ENCODE assay signal across 9 mouse cellular contexts in the genomic region with DNA sequence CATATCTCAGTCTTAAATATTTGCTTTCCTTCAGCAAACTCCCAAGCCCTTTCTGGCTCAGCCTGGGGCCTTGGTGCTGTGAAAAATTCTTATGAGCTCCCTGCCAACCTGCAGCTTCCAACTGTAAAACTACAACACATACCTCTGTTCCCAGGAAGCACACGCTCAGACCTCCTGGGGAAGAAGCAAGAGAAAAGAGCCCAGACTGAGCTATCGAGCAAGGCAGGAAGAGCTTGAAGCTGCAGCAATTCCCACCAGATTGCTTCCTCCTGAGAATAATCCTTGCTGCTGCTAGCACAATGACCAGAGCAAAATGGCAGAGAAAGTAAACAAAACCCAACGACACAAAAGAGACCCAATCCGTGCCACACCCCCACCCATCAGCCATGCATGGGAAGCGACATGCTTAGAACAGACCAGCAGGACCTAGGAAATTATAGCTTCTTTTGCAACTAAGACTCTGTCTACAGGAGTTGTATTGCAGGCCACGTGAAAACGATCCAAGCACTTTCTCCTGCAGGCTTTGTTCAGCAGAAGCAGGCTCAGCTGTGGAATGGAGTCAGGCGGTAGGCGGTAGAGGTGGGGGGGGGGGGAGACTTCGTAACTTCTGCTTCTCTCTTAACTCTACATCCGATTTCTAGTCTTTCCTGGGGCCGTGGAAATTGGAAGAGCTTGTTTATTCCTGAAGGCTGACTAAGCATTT. TPM values are rescaled to one million over a fixed set of nuclear protein-coding genes. Genes with fewer than 3 reads are reported as not detected.
DNase-seq lines count a peak whose midpoint lies in the region; ATAC-seq and TF ChIP-seq lines count a peak whose summit lies in the region.
"Had no signal": no experiment of that assay in that cellular context is flagged by ENCODE, and none has a peak within 500 bp of the region (broad histone marks: within the 10 kb centered on the region; RNA-seq: fewer than 3 reads in every experiment).

A gene (minus strand): TSS at position 164 of the 703 bp plus-strand sequence.

- TF ChIP-seq CTCF in small intestine, adult 2 months (IDR thresholded peaks at IDR 0.05; ENCODE audit: extremely low read depth, insufficient read length, insufficient replicate concordance, low read depth, low read length) = no peak

- no peak for ATAC-seq in lung, embryonic 15.5 days (ENCODE audit: borderline replicate concordance, extremely low read depth, low FRiP score, low TSS enrichment)
- peak; percentile 83 to 94 for ATAC-seq in hematopoietic stem cell, adult 5-6 weeks (replicated peaks in 1 of 2; ENCODE audit: insufficient read depth in 1 of 2, low FRiP score in 2 of 2, low TSS enrichment in 1 of 2, low read depth in 1 of 2, poor library complexity in 2 of 2, severe bottlenecking in 2 of 2)
- no peak for ATAC-seq in cerebellum, adult (ENCODE audit: insufficient number of reproducible peaks, low FRiP score, low TSS enrichment)

- no peak for DNase-seq in lung, adult 18-20 months
- DNase-seq in left cerebral cortex, postnatal 10 days (ENCODE audit: extremely low spot score in 1 of 2, low spot score in 2 of 2) = no peak
- DNase-seq in right cerebral cortex, adult 18-20 months = no peak
- no peak for DNase-seq in adipocyte (ENCODE audit: low spot score)

- peak within 1 kb of the TSS; percentile 33; the same call in 1 of the 2 replicates for H3K27ac ChIP-seq in lung, embryonic 15.5 days
- no peak within 1 kb of the TSS for H3K27ac ChIP-seq in small intestine, adult 2 months (ENCODE audit: insufficient read depth, low read depth, low read length)
- H3K27ac ChIP-seq: limb, embryonic 15.5 days had no signal

- no peaks in the 10 kb centered on the region for H3K9me3 ChIP-seq in lung, embryonic 15.5 days
- H3K9me3 ChIP-seq: limb, embryonic 15.5 days had no signal

- no peaks in the 10 kb centered on the region for H3K27me3 ChIP-seq in lung, embryonic 15.5 days
- no peaks in the 10 kb centered on the region for H3K27me3 ChIP-seq in small intestine, adult 2 months (ENCODE audit: control insufficient read depth, insufficient read depth, low read length)
- H3K27me3 ChIP-seq: limb, embryonic 15.5 days had no signal

- peak within 1 kb of the TSS; percentile 24; the same call in 1 of the 2 replicates for H3K4me2 ChIP-seq in lung, embryonic 15.5 days
- H3K4me2 ChIP-seq: limb, embryonic 15.5 days had no signal

- intact Hi-C loops in left cerebral cortex, postnatal 10 days (cut with DNase I) = no loop called here

- TF ChIP-seq POLR2A in small intestine, adult 2 months (IDR thresholded peaks at IDR 0.05; ENCODE audit: low read depth, low read length) = no peak

- no peaks in the 10 kb centered on the region for H3K36me3 ChIP-seq in lung, embryonic 15.5 days
- no peaks in the 10 kb centered on the region for H3K36me3 ChIP-seq in small intestine, adult 2 months (ENCODE audit: control insufficient read depth, insufficient read depth, low read length)
- H3K36me3 ChIP-seq: limb, embryonic 15.5 days had no signal

- no peak within 1 kb of the TSS for H3K4me3 ChIP-seq in lung, embryonic 15.5 days
- peak within 1 kb of the TSS; percentile 9; the same call in 1 of the 2 replicates for H3K4me3 ChIP-seq in small intestine, adult 2 months (ENCODE audit: low read depth, low read length)
- H3K4me3 ChIP-seq: limb, embryonic 15.5 days had no signal

- WGBS in lung, embryonic 15.5 days = 27% methylated on average over 12 of the region's 12 CpGs
- 13% methylated on average over 12 of the region's 12 CpGs for WGBS in small intestine, adult 2 months

- peaks cover 13% of the 10 kb centered on the region for H3K4me1 ChIP-seq in lung, embryonic 15.5 days
- H3K4me1 ChIP-seq in small intestine, adult 2 months (ENCODE audit: control insufficient read depth, insufficient read depth, insufficient read length, low read length) = peaks cover 11% of the 10 kb centered on the region; the same call in 1 of the 2 replicates

- H3K9ac ChIP-seq in lung, embryonic 15.5 days = no peak within 1 kb of the TSS
- H3K9ac ChIP-seq: limb, embryonic 15.5 days had no signal

RNA-seq across cellular contexts. Expression of the gene that starts here (rescaled TPM):
- polyA plus RNA-seq in lung, embryonic 15.5 days (2015; fragmentation: Nextera tagmentation; extraction: Ambion mirVana) = 0.13 and 0.30 TPM in 2 replicates
- 15.7 and 36.1 TPM in 2 replicates for total RNA-seq in hematopoietic stem cell, adult 5-6 weeks (2017)
- 10 to 100 TPM; 71.8 to 72.0 TPM for total RNA-seq in left cerebral cortex, postnatal 10 days (2021)
- 0.14 and 0.19 TPM in 2 replicates for polyA plus RNA-seq in small intestine, adult 2 months (2012; rRNA removed)

Comparison
In these comparisons a context has a peak if more than half of its experiments do, and no peak if none do; other contexts are left out.
1. ATAC-seq: peak in hematopoietic stem cell, adult 5-6 weeks (2 of 2); none in lung, embryonic 15.5 days (single experiment) and cerebellum, adult (single experiment).